Mouse (Mus musculus): ENCODE measurements around the gene Olfr12. TPM values are rescaled to one million over a fixed set of nuclear protein-coding genes. Genes with fewer than 3 reads are reported as not detected.
A peak's percentile ranks its signal among the peaks of the same experiment; 100 is the strongest.

Olfr12 gene
- not detected in 2 replicates for polyA plus RNA-seq (2012; ENCODE audit: insufficient read depth, insufficient read length, low replicate concordance, missing spikeins)

- Histone ChIP-seq H3K4me1 (ENCODE audit: control insufficient read depth, insufficient read depth, low read length) (no peaks in the 10 kb centered on the region), H3K4me3 (ENCODE audit: insufficient read depth, low read depth, low read length) (no peak within 1 kb of the TSS), H3K27ac (ENCODE audit: insufficient read depth, low read depth, low read length) (no peak within 1 kb of the TSS)
- 78% methylated on average over 2 of the region's 2 CpGs for WGBS
- TF ChIP-seq CTCF (IDR thresholded peaks at IDR 0.05; ENCODE audit: insufficient read depth, low read depth, low read length) (no peak), POLR2A (IDR thresholded peaks at IDR 0.05; ENCODE audit: insufficient read depth, low read depth, low read length) (no peak)
Observed at GRCm38 (mm10) chr1:92617488-92617887, at the start of gene Olfr12. Olfr12 (plus strand) TSS chr1:92617788.

DNA sequence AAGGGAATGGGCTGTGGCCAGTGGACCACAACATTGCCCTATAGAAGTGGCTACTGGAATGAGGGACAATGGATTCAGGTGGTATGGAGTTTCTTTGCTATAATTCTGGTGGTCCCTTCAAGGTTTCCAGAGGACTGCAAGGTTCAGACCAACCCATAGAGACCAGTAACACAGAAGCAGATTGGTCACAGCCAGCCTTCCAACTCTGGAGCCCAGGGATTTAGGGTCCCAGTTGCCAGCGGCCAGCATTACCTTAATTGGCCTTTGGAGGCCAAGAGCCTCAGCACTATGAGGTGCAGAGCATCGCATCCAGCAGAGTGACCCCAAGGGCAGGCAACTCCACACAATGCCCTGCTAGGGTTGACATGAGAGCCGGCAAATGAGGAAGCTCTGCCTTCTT lies 46.6 kb upstream of the Olfr12 start, which contains the start of gene Olfr1413:
Olfr1413 (plus strand) TSS at position 301 of the 400 bp plus-strand sequence.
- TF ChIP-seq CTCF (IDR thresholded peaks at IDR 0.05; ENCODE audit: insufficient read depth, low read depth, low read length): no peak
- no peak for TF ChIP-seq POLR2A (IDR thresholded peaks at IDR 0.05; ENCODE audit: insufficient read depth, low read depth, low read length)
- no peak within 1 kb of the TSS for H3K27ac ChIP-seq (ENCODE audit: insufficient read depth, low read depth, low read length)
- H3K4me3 ChIP-seq (ENCODE audit: insufficient read depth, low read depth, low read length): no peak within 1 kb of the TSS
- H3K4me1 ChIP-seq (ENCODE audit: control insufficient read depth, insufficient read depth, low read length): no peaks in the 10 kb centered on the region
- WGBS: 77% methylated on average over 3 of the region's 3 CpGs

- TF ChIP-seq CTCF (IDR thresholded peaks at IDR 0.05; ENCODE audit: insufficient read depth, low read depth, low read length) (no peak), POLR2A (IDR thresholded peaks at IDR 0.05; ENCODE audit: insufficient read depth, low read depth, low read length) (no peak)
- Histone ChIP-seq H3K4me3 (ENCODE audit: insufficient read depth, low read depth, low read length) (no peak within 1 kb of the TSS), H3K27ac (ENCODE audit: insufficient read depth, low read depth, low read length) (no peak within 1 kb of the TSS), H3K4me1 (ENCODE audit: control insufficient read depth, insufficient read depth, low read length) (no peaks in the 10 kb centered on the region)
- WGBS: 83% methylated on average over 2 of the region's 2 CpGs
Observed at GRCm38 (mm10) chr1:92585479-92585878, 32.1 kb upstream of the Olfr12 start, which contains the start of gene Olfr1412. Olfr1412 (plus strand) TSS chr1:92585779.

GRCm38 (mm10) chr1:92594111-92594510 lies 23.5 kb upstream of the Olfr12 start, which contains the start of gene Olfr1411:
Olfr1411 (plus strand) TSS chr1:92594411.
- no peak within 1 kb of the TSS for H3K27ac ChIP-seq (ENCODE audit: insufficient read depth, low read depth, low read length)

GRCm38 (mm10) chr1:92596019-92596418 lies 21.6 kb upstream of the Olfr12 start:
- 92% methylated on average over 3 of the region's 3 CpGs for WGBS
- H3K27ac ChIP-seq (ENCODE audit: insufficient read depth, low read depth, low read length): no peak overlapping the region
- no peaks in the 10 kb centered on the region for H3K4me1 ChIP-seq (ENCODE audit: control insufficient read depth, insufficient read depth, low read length)
- H3K4me3 ChIP-seq (ENCODE audit: insufficient read depth, low read depth, low read length): no peak overlapping the region
- TF ChIP-seq CTCF (IDR thresholded peaks at IDR 0.05; ENCODE audit: insufficient read depth, low read depth, low read length) (no peak), POLR2A (IDR thresholded peaks at IDR 0.05; ENCODE audit: insufficient read depth, low read depth, low read length) (no peak)

More at GRCm38 (mm10) chr1:92594111-92594510, 23.5 kb upstream of the Olfr12 start, which contains the start of gene Olfr1411:
- TF ChIP-seq POLR2A (IDR thresholded peaks at IDR 0.05; ENCODE audit: insufficient read depth, low read depth, low read length) (no peak), CTCF (IDR thresholded peaks at IDR 0.05; ENCODE audit: insufficient read depth, low read depth, low read length) (no peak)
- H3K4me1 ChIP-seq (ENCODE audit: control insufficient read depth, insufficient read depth, low read length): no peaks in the 10 kb centered on the region
- H3K4me3 ChIP-seq (ENCODE audit: insufficient read depth, low read depth, low read length): no peak within 1 kb of the TSS

DNA sequence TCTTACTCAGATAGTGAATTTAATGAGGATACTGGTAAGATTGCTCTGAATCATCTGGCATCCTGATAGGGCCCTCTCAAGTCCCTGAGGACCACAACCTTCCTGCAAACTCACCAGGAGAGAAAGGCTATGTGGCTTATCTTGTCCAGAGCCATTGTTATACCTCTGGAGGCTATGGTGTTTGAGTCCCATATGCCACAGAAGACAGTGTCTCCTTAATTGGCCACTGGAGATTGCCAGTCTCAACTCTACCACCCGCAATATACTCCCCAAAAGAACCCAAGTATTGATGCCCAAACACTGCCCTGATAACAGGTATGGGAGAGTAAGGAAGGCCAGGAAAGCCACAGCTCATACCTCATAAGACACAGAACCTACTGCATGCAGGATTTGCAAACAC lies 12.1 kb upstream of the Olfr12 start, which contains the start of gene Olfr1410:
Olfr1410 (plus strand) TSS at position 301 of the 400 bp plus-strand sequence.
- no peak within 1 kb of the TSS for H3K27ac ChIP-seq (ENCODE audit: insufficient read depth, low read depth, low read length)
- TF ChIP-seq POLR2A (IDR thresholded peaks at IDR 0.05; ENCODE audit: insufficient read depth, low read depth, low read length) (no peak), CTCF (IDR thresholded peaks at IDR 0.05; ENCODE audit: insufficient read depth, low read depth, low read length) (no peak)
- H3K4me3 ChIP-seq (ENCODE audit: insufficient read depth, low read depth, low read length): no peak within 1 kb of the TSS
- H3K4me1 ChIP-seq (ENCODE audit: control insufficient read depth, insufficient read depth, low read length): no peaks in the 10 kb centered on the region
- 93% methylated on average over 1 of the region's 1 CpGs for WGBS

DNA sequence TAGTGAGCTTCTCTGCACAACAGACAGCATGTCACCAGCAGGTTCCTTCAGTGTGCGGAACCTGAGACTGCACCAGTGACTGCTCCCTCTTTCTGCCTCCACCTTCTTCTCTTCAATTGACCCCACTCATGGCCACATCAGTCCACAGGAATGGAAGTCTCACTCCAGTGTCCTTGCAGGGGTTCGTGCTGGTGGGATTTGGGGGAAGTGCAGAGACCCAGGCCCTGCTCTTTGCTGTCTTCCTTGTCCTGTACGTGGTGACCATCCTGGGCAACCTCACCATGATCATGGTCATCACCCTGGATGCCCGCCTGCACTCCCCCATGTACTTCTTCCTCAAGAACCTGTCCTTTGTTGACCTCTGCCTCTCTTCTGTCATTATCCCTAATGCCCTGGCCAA lies 9.9 kb upstream of the Olfr12 start:
- no peaks in the 10 kb centered on the region for H3K4me1 ChIP-seq (ENCODE audit: control insufficient read depth, insufficient read depth, low read length)
- no peak for TF ChIP-seq CTCF (IDR thresholded peaks at IDR 0.05; ENCODE audit: insufficient read depth, low read depth, low read length)
- WGBS: 81% methylated on average over 4 of the region's 4 CpGs
- no peak overlapping the region for H3K4me3 ChIP-seq (ENCODE audit: insufficient read depth, low read depth, low read length)
- no peak overlapping the region for H3K27ac ChIP-seq (ENCODE audit: insufficient read depth, low read depth, low read length)

DNA sequence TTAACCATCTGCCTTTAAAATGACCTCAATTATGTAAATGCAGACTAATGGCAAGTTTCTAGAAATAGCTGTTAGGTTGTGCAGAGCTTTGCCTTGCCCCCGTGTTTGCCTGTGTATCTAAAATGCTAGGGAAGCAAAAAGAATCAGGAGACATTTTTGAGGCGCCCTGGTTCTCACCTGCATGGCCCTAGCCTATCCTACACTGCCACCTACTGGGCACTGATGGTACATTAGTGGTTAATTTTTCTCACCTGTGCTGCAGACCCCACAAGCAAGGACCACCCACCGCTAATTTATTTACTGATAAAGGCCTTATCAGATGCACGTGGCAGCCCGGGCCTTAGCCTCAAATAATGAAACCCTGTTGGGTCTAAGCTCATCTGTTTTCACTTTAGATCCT lies 6.6 kb upstream of the Olfr12 start:
- no peak overlapping the region for H3K27ac ChIP-seq (ENCODE audit: insufficient read depth, low read depth, low read length)
- 5% methylated on average over 5 of the region's 5 CpGs for WGBS
- TF ChIP-seq POLR2A (IDR thresholded peaks at IDR 0.05; ENCODE audit: insufficient read depth, low read depth, low read length): no peak
- TF ChIP-seq CTCF (IDR thresholded peaks at IDR 0.05; ENCODE audit: insufficient read depth, low read depth, low read length): peak; percentile 36; the same call in 1 of the 2 replicates
- no peaks in the 10 kb centered on the region for H3K4me1 ChIP-seq (ENCODE audit: control insufficient read depth, insufficient read depth, low read length)
- no peak overlapping the region for H3K4me3 ChIP-seq (ENCODE audit: insufficient read depth, low read depth, low read length)

GRCm38 (mm10) chr1:92613175-92613574 lies 4.4 kb upstream of the Olfr12 start:
- TF ChIP-seq CTCF (IDR thresholded peaks at IDR 0.05; ENCODE audit: insufficient read depth, low read depth, low read length) (no peak), POLR2A (IDR thresholded peaks at IDR 0.05; ENCODE audit: insufficient read depth, low read depth, low read length) (no peak)
- no peak overlapping the region for H3K27ac ChIP-seq (ENCODE audit: insufficient read depth, low read depth, low read length)
- H3K4me3 ChIP-seq (ENCODE audit: insufficient read depth, low read depth, low read length): no peak overlapping the region
- 37% methylated on average over 4 of the region's 4 CpGs for WGBS
- H3K4me1 ChIP-seq (ENCODE audit: control insufficient read depth, insufficient read depth, low read length): no peaks in the 10 kb centered on the region
